Comparison of ENCODE assay signal across 17 mouse cellular contexts in genomic region chr2:141142266-141142665, GRCm38 (mm10).
"Had no signal": no experiment of that assay in that cellular context is flagged by ENCODE, and none has a peak within 500 bp of the region (broad histone marks: within the 10 kb centered on the region; RNA-seq: fewer than 3 reads in every experiment).

No protein-coding gene starts in this region.

- H3K4me2 ChIP-seq: lung, embryonic 14.5 days; midbrain, embryonic 11.5 days; neural tube, embryonic 13.5 days; neural tube, embryonic 15.5 days had no signal

- H3K36me3 ChIP-seq: neural tube, embryonic 13.5 days; neural tube, embryonic 15.5 days had no signal

- H3K4me1 ChIP-seq: neural tube, embryonic 15.5 days had no signal

- H3K27me3 ChIP-seq: neural tube, embryonic 13.5 days; neural tube, embryonic 15.5 days had no signal

- H3K9me3 ChIP-seq: neural tube, embryonic 13.5 days; neural tube, embryonic 15.5 days had no signal

- H3K27ac ChIP-seq: liver, embryonic 14.5 days; neural tube, embryonic 13.5 days; neural tube, embryonic 15.5 days had no signal

- ATAC-seq: midbrain, embryonic 16.5 days had no signal

- H3K4me3 ChIP-seq: myocyte; neural tube, embryonic 13.5 days; neural tube, embryonic 15.5 days had no signal

- H3K9ac ChIP-seq: liver, embryonic 14.5 days; lung, embryonic 14.5 days; neural tube, embryonic 13.5 days; neural tube, embryonic 15.5 days had no signal

- DNase-seq: lung, adult 18-20 months; lung, embryonic 14.5 days; lung, postnatal 10 days; lung, postnatal 4 days; right cerebral cortex, adult 18-20 months; right cerebral cortex, postnatal 25 days; right cerebral cortex, postnatal 4 days; spleen, adult 18-20 months; thymus, adult 18-20 months; thymus, postnatal 14 days; thymus, postnatal 36 days had no signal
